Mouse (Mus musculus) ES-E14 (cell line): ENCODE data around the gene Klhl25. TPM values are rescaled to one million over a fixed set of nuclear protein-coding genes. Genes with fewer than 3 reads are reported as not detected.

Experiments
- DNase-seq: peaks from one replicate; pipeline ENCODE4 v3.0.0-alpha.2; 2013; ENCODE audit warnings: low read depth, low spot score
- H3K27ac ChIP-seq: 2 replicates; pipeline ENCODE4 v1.5.1; 2012; ENCODE audit warnings: low read depth, mild to moderate bottlenecking, low read length, moderate library complexity, mixed read lengths; ENCODE audit not compliant: poor library complexity, insufficient read depth, severe bottlenecking
- H3K36me3 ChIP-seq: 2 replicates; pipeline ENCODE4 v1.6.1; 2012; ENCODE audit warnings: mild to moderate bottlenecking, low read length, moderate library complexity, mixed read lengths; ENCODE audit not compliant: control insufficient read depth, poor library complexity, insufficient read depth, severe bottlenecking
- H3K4me1 ChIP-seq, 2 experiments: fragments of 150-350 bp in 1 of 2; sonication (generic) in 1 of 2; 2 replicates each; pipeline ENCODE4 v1.6.1; 2012; ENCODE audit warnings: low read length in 2 of 2, mild to moderate bottlenecking in 1 of 2, mixed read lengths in 1 of 2; ENCODE audit not compliant: control insufficient read depth in 2 of 2, insufficient read depth in 2 of 2, poor library complexity in 1 of 2
- H3K4me3 ChIP-seq, 2 experiments: fragments of 150-350 bp in 1 of 2; sonication (generic) in 1 of 2; 2 replicates each; pipeline ENCODE4 v1.5.1; 2012; ENCODE audit warnings: low read length in 2 of 2, low read depth in 1 of 2, mild to moderate bottlenecking in 1 of 2, mixed read lengths in 1 of 2; ENCODE audit not compliant: insufficient read depth in 1 of 2, poor library complexity in 1 of 2, severe bottlenecking in 1 of 2
- H3K9ac ChIP-seq: 2 replicates; pipeline ENCODE4 v1.6.1; 2012; ENCODE audit warnings: low read depth, mild to moderate bottlenecking, low read length, mixed read lengths; ENCODE audit not compliant: poor library complexity, insufficient read depth, severe bottlenecking
- H3K9me3 ChIP-seq: fragments of 150-350 bp; sonication (generic); 2 replicates; pipeline ENCODE4 v1.6.1; 2012; ENCODE audit warnings: low read depth, mild to moderate bottlenecking, low read length; ENCODE audit not compliant: control insufficient read depth, insufficient read depth
- CHD2 ChIP-seq: IDR thresholded peaks from 2 replicates; pipeline ENCODE4 v1.6.1; 2014; ENCODE audit warnings: mild to moderate bottlenecking, low read depth, low read length, inconsistent platforms
- HCFC1 ChIP-seq: IDR thresholded peaks from 2 replicates; pipeline ENCODE4 v1.6.1; 2012; ENCODE audit warnings: low read length, inconsistent platforms, borderline replicate concordance; ENCODE audit not compliant: insufficient read depth
- MAFK ChIP-seq: IDR thresholded peaks from 2 replicates; pipeline ENCODE4 v1.6.1; 2014; ENCODE audit warnings: mild to moderate bottlenecking, low read depth, low read length, inconsistent platforms; ENCODE audit not compliant: insufficient read depth
- ZC3H11A ChIP-seq: IDR thresholded peaks from 2 replicates; pipeline ENCODE4 v1.6.1; 2012; ENCODE audit warnings: low read depth, mild to moderate bottlenecking, inconsistent platforms, low read length, borderline replicate concordance
- ZNF384 ChIP-seq: IDR thresholded peaks from 2 replicates; pipeline ENCODE4 v1.6.1; 2012; ENCODE audit warnings: low read depth, low read length, inconsistent platforms
- in situ Hi-C, 2 experiments: fragments of 600-800 bp; cut with MboI; formaldehyde crosslinking; loops; one replicate each; pipeline ENCODE4 v1.15.1; 2025; ENCODE audit warnings: low sequenced_read_pairs in 2 of 2, inconsistent platforms in 1 of 2; ENCODE audit not compliant: unreplicated experiment in 2 of 2
- total RNA-seq: library from RNA; depleted of rRNA; stranded (reverse); fragments of 300-350 nt; gene quantifications from 2 replicates; pipeline ENCODE4 v1.2.3, GENCODE M21; 2012

Klhl25 gene
- total RNA-seq, 1 experiment = 10.8 TPM

DNA sequence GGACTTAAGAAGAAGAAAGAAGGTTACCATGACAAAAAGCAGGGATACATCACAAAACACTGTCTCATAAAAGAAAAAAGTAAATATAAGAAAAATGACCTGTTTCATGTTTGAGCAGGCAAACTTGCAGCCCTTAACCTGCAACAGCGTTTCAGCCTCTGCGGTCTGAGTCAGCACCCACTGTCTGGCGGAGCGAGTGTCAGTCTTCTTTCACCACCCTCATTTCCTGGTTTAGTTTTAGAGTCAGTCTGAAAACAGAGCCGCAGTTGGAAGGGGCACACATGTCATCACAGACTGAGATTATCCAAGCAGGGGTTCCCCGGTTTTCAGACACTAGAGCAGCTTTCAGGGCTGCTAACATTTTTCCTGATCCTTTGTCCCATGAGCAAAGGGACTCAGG is 33.3 kb downstream of the Klhl25 start:
- H3K36me3 ChIP-seq = no peaks in the 10 kb centered on the region
- TF ChIP-seq ZNF384 = no peak
- no peak for TF ChIP-seq MAFK
- TF ChIP-seq ZC3H11A = no peak
- TF ChIP-seq CHD2 = no peak
- no peak for TF ChIP-seq HCFC1
- no peak for DNase-seq
- no peak overlapping the region for H3K27ac ChIP-seq
- H3K4me1 ChIP-seq = no peaks in the 10 kb centered on the region
- H3K9ac ChIP-seq = no peak overlapping the region
- no peak overlapping the region for H3K4me3 ChIP-seq
- in situ Hi-C loops = loop anchor here in 1 of 2 experiments (25.0 kb wide), 1 partner anchor 744 kb away; no protein-coding TSS in a partner anchor
- H3K9me3 ChIP-seq = no peaks in the 10 kb centered on the region

DNA sequence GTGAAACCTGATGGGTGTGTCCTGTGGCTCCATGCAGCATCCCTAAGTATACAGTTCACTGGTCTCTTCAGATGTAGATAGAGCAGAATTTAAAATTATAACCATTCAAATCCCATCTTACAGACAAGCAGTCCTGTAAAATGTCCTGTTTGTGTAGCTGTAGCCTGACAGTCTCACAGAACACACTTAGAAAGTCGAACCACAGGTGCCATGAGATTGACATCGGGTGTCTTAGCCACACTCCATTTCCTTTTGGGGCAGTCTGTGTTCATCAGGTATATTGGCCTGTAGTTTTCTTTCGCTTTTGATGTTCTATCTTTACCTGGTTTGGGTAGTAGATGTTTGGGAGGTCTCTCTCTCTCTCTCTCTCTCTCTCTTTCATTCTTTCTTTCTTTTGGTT is 33.7 kb downstream of the Klhl25 start:
- H3K4me1 ChIP-seq = no peaks in the 10 kb centered on the region
- no peak overlapping the region for H3K4me3 ChIP-seq
- no peak for TF ChIP-seq HCFC1
- no peak for TF ChIP-seq MAFK
- TF ChIP-seq CHD2 = no peak
- TF ChIP-seq ZC3H11A = no peak
- TF ChIP-seq ZNF384 = no peak
- H3K27ac ChIP-seq = no peak overlapping the region
- in situ Hi-C loops = loop anchor here in 1 of 2 experiments (25.0 kb wide), 1 partner anchor 744 kb away; no protein-coding TSS in a partner anchor
- no peak for DNase-seq
- no peaks in the 10 kb centered on the region for H3K9me3 ChIP-seq
- no peaks in the 10 kb centered on the region for H3K36me3 ChIP-seq
- no peak overlapping the region for H3K9ac ChIP-seq

DNA sequence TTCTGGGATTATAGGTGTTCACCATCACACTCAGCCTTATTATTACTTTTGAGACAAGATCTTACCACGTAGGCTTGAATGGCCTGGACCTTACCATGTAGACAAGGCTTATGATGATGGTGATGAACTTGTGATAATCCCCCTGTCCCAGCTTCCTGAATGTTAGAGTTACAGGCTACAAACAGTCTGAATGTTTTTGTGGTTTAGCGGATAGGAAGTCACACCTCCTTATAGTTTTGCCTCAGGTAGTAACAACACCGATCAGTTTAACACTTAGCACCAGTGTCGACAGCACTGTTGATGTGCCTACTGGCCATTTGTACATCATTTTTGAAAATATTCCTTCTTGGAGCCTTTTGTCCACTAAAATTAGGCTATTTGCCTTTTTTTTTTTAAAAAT is 43.4 kb downstream of the Klhl25 start:
- H3K9me3 ChIP-seq = no peaks in the 10 kb centered on the region
- no peak overlapping the region for H3K27ac ChIP-seq
- H3K4me3 ChIP-seq = no peak overlapping the region
- peaks cover 0 to 1% of the 10 kb centered on the region in 2 experiments; a peak in 1 of 4 replicates for H3K4me1 ChIP-seq
- in situ Hi-C loops = loop anchor here in 1 of 2 experiments (25.0 kb wide), 1 partner anchor 754 kb away; no protein-coding TSS in a partner anchor
- TF ChIP-seq ZC3H11A = no peak
- no peak for TF ChIP-seq CHD2
- TF ChIP-seq ZNF384 = no peak
- TF ChIP-seq HCFC1 = no peak
- no peak for TF ChIP-seq MAFK
- H3K36me3 ChIP-seq = no peaks in the 10 kb centered on the region
- no peak for DNase-seq
- H3K9ac ChIP-seq = no peak overlapping the region

DNA sequence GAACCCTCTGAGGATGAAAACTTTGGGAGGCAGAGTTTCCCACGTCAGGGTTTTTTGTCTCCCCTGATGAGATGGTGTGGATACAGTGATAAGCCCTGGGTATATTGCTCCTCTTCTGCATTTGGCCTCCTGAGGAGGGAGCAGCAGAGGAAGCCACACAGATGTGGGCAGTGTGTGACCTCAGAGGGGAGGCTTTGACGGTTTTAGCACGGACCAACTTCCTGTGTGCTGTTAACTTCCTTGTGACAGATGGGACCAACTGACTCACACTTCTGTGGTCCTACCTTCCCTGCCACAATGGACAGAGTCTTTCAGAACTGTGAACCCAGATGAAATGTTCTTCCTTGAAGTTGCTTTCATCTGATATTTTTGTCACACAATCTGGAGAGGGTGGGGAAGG is 44.6 kb downstream of the Klhl25 start:
- H3K9me3 ChIP-seq = no peaks in the 10 kb centered on the region
- in situ Hi-C loops = loop anchor here in 1 of 2 experiments (25.0 kb wide), 1 partner anchor 755 kb away; no protein-coding TSS in a partner anchor
- H3K36me3 ChIP-seq = no peaks in the 10 kb centered on the region
- TF ChIP-seq ZNF384 (no peak), ZC3H11A (no peak), HCFC1 (no peak), MAFK (no peak), CHD2 (no peak)
- peaks cover 0 to 1% of the 10 kb centered on the region in 2 experiments; a peak in 1 of 4 replicates for H3K4me1 ChIP-seq
- no peak overlapping the region for H3K4me3 ChIP-seq
- H3K27ac ChIP-seq = no peak overlapping the region
- no peak overlapping the region for H3K9ac ChIP-seq
- DNase-seq = no peak

DNA sequence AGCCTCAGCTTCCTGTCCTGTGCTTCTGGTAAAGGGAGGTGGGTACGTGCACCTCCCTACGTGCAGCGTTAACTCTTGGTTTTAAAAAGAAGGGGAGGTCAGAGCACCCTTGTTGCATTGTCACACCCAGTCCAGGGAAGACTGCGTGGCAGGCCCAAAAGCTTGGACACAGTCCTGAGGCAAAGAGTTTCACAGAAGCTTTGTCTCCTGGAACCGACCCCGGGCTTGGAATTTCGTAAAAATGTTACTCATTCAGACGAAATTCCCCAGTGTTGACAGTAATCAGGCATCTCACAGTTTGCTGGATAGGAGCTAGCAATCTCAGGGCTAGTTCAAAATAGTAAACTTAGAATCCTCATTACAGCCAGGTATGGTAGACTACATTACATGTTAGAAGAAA is 45.6 kb downstream of the Klhl25 start:
- DNase-seq = no peak
- Histone ChIP-seq H3K4me1 (peaks cover 0 to 1% of the 10 kb centered on the region in 2 experiments; a peak in 1 of 4 replicates), H3K9me3 (no peaks in the 10 kb centered on the region), H3K36me3 (no peaks in the 10 kb centered on the region), H3K27ac (no peak overlapping the region), H3K4me3 (no peak overlapping the region), H3K9ac (no peak overlapping the region)
- TF ChIP-seq ZC3H11A (no peak), CHD2 (no peak)
- in situ Hi-C loops = loop anchor here in 1 of 2 experiments (25.0 kb wide), 1 partner anchor 756 kb away; no protein-coding TSS in a partner anchor
